Mouse (Mus musculus) spleen, adult 2 months (tissue): ENCODE data around the gene Cplx3.

Experiments used
- CTCF ChIP-seq: fragments of 200-500 bp; IDR thresholded peaks from 2 replicates; pipeline ENCODE4 v1.5.1; 2011; ENCODE audit warnings: mild to moderate bottlenecking, inconsistent platforms; ENCODE audit not compliant: insufficient read depth, insufficient read length, insufficient replicate concordance; ENCODE audit errors: extremely low read depth
- POLR2A ChIP-seq: fragments of 200-500 bp; IDR thresholded peaks from 2 replicates; pipeline ENCODE4 v1.6.1; 2011; ENCODE audit warnings: low read depth, low read length, inconsistent platforms

- TF ChIP-seq POLR2A (no peak), CTCF (no peak)
Observed at GRCm38 (mm10) chr9:57593454-57594173, 12.5 kb downstream of the Cplx3 start.
